Mouse (Mus musculus) lung, postnatal 36 days (tissue): Measurements from ENCODE around the gene Ptpn12.
"Not testable (repeated sequence)": the region's sequence is repeated elsewhere in the genome, so short reads cannot be mapped to it uniquely, and the experiment has no call there.

Experiments
- DNase-seq: peaks from one replicate; pipeline ENCODE4 v3.0.0; 2022; ENCODE audit warnings: mixed read lengths

Ptpn12 gene

DNA sequence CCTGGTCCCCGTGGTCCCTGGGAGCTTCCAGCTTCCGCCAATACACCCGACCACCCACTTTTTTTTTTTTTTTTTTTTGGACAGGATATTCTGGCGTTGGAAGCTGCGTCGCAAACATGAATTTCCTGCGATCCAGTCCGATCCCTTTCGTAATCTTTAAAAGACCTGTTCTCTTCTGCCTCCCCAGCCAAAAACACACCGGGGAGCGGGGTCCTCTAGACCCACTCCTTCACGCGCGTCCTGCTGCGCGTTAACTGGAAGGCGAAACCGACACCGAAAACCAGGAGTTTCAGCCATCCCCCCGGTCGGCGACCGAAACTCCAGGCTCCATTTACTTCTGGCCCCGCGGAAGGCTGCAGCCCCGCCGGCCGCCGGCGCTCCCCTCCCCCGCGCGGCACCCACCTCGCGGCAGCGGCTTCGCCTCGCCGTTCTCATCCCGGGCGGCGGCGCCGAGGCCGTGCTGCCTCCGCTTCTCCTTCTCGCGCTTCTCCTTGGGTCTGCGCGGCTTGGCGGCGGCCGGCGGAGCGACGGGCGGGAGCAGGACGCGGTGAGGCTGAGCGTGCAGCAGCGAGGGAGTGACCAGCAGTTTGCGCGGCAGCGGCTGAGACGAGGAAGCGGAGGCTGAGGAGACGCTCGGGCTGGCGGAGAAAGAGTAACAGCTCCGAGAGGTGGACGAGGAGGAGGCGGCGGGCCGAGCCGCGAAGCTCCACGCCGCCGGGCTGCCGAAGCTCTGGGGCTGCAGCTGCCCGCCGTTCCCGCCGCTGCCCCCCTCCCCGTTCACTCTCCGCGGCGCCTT, 104.7 kb downstream of the Ptpn12 start:
- peak; percentile 45 for DNase-seq

DNA sequence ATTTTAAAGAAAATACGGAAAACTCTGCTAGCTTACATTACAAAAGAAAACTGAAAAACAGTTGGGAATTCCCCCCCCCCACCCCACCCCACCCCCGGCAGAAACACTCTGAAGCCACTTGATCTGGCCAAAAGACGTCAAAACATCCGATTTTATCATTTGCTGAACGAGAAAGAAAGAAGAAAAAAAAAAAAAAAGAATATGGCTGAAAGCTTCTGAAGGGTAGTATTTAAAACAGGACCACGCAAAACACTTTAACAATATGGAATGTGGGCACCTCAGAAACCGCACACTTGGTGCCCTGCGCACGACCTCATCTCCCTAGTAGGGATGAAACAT, 105.2 kb downstream of the Ptpn12 start:
- DNase-seq = no peak

DNA sequence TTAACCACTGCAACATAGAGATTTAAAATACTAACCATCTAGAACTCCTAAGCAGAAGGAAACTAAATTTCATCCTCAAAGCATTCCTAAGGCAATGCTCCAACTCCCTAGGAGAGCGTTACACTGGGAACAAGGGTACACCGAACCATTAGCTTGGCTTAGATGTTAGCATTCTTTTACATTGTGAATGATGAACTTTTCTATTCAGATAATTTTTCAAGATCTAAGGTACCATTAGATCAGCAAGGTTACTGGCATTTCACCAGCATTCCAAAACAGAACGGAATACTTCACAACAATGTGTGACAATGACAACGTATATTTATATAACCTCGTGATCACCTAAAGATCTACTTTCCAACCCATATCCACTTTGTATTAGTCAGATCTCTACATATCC, 105.6 kb downstream of the Ptpn12 start:
- DNase-seq = no peak

DNA sequence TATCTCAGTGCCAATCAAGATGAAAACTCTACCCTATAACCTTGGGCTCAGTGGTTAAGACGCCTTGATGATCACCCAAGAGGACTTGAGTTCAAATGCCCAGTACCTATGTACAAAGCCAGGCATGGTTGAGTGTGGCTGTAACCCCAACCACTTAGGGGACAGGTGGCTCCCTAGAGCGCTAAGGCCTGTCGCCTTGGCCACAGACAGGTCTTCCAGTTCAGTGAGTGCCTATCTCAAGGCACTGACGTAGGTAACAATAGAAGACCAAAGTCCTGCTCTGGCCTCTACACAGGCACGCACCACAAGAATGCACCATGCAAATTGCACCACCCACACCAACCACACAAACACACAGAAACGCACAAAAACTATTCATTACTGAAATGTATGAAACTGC, 108.8 kb downstream of the Ptpn12 start:
- no peak for DNase-seq

DNA sequence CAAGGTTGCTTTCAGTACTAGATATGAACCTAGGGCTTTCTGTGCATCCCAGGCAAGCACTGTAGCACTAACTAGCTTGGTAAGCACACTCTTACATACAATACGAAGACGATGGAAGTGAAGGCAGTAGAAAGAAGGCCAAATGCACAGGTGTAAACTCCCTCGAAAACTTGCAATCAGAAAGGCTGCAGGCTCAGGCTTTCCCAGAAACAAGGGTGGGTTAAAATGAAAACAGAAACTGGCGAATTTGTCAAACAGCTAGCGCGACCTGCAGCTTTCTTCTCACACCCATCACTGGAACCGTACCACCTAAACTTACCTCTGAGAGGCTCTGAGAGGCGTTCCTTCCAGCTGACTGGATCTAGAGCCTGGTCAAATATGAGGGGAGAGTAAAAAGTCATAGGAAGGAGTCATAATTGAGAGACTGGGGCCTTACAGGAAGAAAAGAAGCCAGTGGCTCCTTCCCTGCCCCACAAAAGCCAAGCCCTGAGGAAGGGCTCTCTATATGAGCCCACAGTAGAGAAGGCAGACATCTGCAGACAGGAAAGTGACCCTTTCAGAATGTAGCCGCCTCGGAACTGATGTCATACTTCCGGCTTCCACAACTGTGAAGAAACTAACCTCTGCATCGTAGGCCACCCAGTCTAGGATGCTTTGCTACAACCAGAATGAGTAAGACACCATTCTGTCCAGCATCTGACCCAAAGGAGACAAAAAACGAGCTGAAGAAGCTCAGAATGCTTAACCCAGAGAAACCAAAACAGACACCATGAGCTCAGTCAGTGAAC, 110.6 kb downstream of the Ptpn12 start:
- peak; percentile 58 for DNase-seq

DNA sequence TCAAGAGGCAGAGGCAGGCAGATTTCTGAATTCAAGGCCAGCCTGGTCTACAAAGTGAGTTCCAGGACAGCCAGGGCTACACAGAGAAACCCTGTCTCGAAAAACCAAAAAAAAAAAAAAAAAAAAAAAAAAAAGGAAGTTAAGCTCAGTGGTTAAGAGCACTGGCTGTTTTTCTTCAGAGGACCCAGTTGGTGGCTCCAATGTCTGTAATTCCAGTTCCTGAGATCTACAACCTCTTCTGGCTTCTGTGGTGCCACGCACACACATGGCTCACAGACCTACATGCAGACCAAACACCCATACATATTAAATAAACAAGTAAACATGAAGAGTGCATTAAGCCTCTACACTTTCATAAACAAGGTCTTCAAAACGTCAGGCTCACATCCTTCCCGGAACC, 111.9 kb downstream of the Ptpn12 start:
- DNase-seq = not testable (repeated sequence)

DNA sequence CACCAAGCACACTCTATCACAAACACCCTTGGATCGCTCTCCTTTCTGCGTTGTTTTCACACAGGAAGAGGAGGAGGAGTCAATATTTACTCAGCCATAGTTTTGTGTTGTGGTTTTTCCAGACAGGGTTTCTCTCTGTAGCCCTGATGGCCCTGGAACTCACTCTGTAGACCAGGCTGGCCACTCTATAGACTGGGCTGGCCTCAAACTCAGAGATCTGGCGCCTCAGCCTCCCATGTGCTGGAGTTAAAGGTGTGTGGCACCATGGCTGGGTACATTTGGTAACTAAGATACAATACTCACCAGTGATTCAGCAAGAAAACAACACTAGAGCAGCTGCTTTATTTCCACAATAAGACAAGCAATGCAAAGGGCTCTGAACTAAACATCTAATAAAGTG, 113.2 kb downstream of the Ptpn12 start:
- no peak for DNase-seq

DNA sequence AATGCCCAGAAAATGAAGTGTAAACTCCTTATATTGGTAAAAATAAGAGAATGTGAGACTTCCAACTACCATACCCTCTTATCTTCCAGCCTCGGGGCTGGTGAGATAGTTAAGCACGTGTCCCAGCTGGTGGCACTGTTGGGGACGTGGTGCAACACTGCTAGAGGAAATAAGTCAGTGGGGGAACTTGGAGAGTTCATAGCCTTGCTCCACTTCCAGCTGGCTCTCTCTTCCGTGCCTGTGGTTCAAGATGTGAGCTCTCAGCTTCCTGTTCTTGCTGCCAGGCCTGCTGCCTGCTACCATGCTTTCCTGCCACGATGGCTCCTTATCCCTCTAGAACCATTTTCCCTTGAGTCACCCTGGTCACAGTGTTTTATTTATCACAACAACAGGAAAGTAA, 114.5 kb downstream of the Ptpn12 start:
- DNase-seq = peak; percentile 74

DNA sequence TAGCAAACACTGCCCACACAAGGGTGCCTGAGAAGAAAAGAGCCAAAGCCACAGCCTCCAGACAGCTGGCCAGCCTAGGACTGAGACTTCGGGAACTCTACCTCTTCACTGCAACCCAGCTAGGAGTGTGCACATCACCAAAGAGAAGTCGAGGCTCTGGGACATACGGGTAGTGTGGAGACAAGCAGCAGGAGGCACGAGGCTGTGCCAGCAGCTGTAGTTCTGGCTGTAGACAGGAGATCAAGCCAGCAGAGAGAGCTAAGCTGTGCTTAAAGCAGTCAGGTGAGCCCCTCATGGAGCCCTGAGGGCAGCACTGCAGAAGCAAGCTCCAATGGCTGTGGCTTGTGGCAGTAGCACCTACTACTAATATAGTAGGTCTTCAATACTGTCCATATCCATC, 115.0 kb downstream of the Ptpn12 start:
- no peak for DNase-seq

DNA sequence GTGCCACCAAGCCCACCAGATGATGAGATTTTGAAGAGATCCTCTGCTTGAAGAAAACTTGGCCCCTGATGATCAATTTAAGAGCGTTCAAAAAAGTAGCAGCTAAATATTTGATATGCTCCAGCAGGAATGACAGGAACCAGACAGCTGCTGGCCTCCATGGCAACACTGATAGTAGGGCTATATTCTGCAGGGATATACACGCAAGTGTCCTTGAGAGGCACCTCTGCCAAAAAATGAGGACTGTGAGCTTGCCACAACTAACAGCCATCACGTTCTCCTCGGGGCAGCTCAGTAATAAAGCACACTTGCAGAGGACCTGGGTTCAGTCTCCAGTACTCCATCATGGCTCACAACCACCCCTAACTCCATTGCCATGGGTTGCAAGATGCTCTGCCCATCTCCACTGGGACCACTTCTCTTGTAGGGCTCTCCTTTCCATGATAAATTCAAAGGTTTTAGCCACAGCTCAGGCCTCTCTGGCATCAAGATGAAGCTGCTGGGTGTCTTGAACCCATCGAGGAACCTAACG, 115.6 kb downstream of the Ptpn12 start:
- no peak for DNase-seq

DNA sequence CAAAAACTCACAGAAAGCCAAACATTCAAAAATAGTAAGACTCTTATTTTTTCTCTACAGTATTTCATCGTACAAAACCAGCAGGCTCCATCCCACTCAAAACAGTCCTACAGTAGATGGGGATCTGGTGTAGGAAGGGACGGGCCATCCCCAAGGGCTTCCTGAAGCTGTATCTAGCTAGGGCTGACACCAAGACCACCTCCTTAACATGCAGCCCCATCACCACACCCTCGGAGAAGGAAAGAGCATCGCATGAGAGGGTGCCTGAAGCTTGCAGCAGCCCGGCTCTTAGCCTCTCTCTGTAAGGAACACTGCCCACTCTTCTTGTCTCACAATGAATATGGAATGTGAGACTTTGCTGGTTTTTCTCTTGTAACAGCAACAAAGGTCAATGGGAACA, 117.2 kb downstream of the Ptpn12 start:
- no peak for DNase-seq
